Mouse (Mus musculus) left cerebral cortex, adult 2 months (tissue): Measurements from ENCODE around the gene Il11ra1. TPM values are rescaled to one million over a fixed set of nuclear protein-coding genes. Genes with fewer than 3 reads are reported as not detected.

Source experiments
- DNase-seq, 2 experiments: peaks; one replicate each; pipeline ENCODE4 v3.0.0; 2021 to 2022; ENCODE audit warnings: low spot score in 2 of 2, mixed read lengths in 1 of 2; ENCODE audit errors: extremely low spot score in 1 of 2
- H3K27ac ChIP-seq: fragments of 200-600 bp; 2 replicates; pipeline ENCODE4 v1.8.1; 2022
- H3K4me3 ChIP-seq: fragments of 200-600 bp; 2 replicates; pipeline ENCODE4 v1.8.1; 2022
- CTCF ChIP-seq: fragments of 200-600 bp; IDR thresholded peaks from 2 replicates; pipeline ENCODE4 v1.8.1; 2022; ENCODE audit warnings: antibody characterized with exemption, mild to moderate bottlenecking, moderate library complexity
- intact Hi-C: fragments of 180-260 bp; cut with DNase I; formaldehyde crosslinking; loops from one replicate; pipeline ENCODE4 v1.15.1; 2025
- total RNA-seq, 2 experiments: library from RNA; stranded (reverse); gene quantifications; 2 replicates each; pipeline ENCODE4 v1.2.3; 2021

The Il11ra1 gene
- total RNA-seq, 2 experiments from 2014 or later: 43.1 to 47.7 TPM

DNA sequence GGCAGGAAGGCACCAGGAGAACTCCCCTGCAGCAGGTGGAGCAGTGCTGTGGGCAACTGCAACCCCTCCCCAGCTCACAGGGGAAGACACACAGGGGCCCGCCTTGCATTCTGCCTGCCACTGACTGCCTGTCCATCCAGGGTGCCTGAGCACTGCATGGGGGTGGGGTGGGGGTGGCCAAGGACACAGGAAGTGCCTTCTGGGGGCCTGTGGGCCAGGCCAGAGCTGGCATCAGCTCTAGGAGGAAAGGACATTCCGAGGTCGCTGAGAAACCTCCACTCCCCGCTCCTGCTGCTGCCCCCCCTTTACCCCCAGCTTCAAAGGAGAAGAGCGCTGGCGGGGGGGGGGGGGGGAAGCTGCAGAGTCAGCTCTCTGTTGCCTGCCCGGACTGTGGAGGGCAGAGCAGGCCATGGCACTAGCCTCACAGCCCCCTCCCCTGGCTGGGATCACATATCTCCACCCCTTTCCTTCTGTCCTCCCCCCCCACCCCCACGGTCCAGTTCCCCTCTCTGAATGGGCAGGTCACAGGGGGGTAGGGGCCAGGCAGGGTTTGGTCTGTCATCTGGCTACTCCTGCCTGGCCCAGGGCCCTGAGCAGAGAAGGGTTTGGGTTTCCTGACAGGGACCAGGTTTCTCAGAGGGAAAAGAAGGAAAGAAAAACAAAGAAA is 34.6 kb upstream of the Il11ra1 start:
- intact Hi-C loops: no loop called here
- Histone ChIP-seq H3K27ac (no peak overlapping the region), H3K4me3 (no peak overlapping the region)
- no peak for DNase-seq
- no peak for TF ChIP-seq CTCF

DNA sequence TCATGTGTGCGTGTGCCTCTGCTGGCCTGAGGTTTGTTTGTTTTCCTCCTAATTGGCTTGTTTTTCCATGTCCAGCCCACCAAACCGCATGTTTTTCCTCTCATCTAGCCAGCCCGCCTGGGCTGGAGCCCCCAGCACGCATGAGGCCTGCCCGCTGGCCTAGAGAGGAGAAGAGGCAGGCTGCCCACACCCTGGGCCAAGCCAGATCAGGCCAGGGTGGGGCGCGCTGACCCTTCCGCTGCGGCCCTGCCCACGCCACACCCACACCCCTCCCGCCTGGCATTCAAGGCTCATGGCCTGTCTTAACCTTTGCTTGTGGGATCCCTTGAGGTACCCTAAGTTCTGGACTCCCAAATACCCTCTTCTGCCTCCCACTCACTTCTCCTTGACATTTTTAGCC is 33.1 kb upstream of the Il11ra1 start:
- no peak overlapping the region for H3K4me3 ChIP-seq
- TF ChIP-seq CTCF: no peak
- no peak overlapping the region for H3K27ac ChIP-seq
- intact Hi-C loops: no loop called here
- DNase-seq: no peak

DNA sequence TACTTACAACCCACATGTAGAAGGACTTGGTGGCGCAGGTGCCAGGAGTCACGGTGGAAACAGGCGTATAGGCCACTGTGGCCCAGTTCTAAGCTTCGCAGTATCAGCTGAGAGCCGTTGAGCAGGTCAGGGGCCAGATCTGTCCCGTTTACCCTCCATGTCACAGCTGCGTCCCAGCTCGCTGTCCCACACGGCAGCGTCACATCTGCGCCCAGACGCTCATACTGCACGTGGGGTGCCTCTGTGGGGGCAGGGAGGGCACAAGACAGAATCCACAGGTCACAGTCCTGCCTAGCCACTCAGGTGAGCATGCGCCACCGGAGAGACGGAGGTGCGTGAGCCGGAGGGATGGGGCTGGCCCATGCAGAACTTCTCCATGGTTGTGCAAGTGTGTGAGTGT is 29.0 kb upstream of the Il11ra1 start:
- no peak overlapping the region for H3K27ac ChIP-seq
- DNase-seq: no peak

DNA sequence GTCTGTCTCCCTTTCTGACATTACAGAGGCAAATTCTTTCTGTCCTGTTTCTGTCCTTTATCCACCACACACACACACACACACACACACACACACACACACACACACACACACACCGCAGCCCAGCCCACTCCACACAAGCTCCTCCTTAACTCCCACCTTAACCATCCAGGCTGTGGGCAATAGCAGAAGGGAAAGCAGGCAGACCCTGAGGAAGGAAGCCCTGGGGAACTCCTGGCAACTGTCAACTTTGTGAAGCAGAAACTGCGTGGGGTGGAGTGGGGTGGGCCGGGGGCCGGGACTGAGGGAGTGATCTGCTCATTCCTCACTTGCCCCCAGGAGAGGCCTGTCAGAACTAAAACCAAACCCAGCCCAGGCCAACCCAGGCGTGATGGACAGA is 28.3 kb upstream of the Il11ra1 start:
- no peak for TF ChIP-seq CTCF
- intact Hi-C loops: no loop called here
- DNase-seq: no peak

More for the DNA sequence above, 29.0 kb upstream of the Il11ra1 start:
- intact Hi-C loops: no loop called here
- no peak for TF ChIP-seq CTCF
- no peak overlapping the region for H3K4me3 ChIP-seq

DNA sequence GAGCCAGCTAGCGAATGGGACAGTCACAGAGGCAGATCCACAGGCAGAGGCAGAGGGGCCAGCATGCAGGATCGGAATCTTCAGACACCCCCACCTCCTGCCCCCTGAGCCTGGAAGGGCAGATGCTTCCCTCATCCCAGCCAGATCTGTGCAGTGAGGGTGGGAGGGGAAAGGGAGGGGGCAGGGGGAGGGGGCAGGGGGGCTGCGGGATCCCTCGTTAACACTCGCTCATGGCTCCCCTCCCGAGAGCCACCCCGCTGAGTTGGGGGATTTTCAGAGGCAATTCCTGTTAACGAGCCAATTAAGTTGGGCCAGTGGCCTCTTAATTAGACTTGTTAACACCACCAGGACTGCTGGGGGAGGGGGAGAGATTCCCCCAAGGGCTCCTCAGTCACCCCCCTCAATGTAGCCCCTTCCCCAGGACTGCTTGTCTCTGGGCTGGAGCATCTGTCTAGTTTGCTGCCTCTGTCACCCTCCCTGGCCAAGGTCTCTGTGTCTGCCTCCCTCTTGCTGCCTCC is 27.8 kb upstream of the Il11ra1 start:
- no peak for TF ChIP-seq CTCF
- intact Hi-C loops: no loop called here
- no peak for DNase-seq
- Histone ChIP-seq H3K4me3 (no peak overlapping the region), H3K27ac (no peak overlapping the region)

More for the DNA sequence above, 28.3 kb upstream of the Il11ra1 start:
- Histone ChIP-seq H3K4me3 (no peak overlapping the region), H3K27ac (no peak overlapping the region)

DNA sequence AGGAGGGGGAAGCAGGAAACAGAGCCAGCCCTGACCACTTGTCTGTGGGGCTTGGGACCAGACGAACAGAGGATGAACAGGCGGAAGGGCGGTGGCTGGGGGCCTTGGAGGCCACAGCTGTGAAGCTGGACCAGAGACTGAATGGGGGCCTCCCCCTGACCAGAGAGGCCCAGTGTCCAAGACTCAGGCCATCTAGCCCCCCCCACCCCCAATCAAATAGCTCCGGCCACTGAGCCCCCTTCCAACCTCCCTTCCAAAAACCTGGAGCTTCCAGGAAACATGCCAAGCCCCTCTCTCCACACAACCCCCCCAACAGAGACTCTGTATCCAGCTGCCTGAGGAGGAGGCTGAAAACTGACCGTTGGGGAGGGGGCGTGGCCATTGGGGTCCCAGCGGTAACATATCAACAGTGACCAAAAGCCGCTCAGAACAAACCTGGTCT is 27.2 kb upstream of the Il11ra1 start:
- Histone ChIP-seq H3K27ac (no peak overlapping the region), H3K4me3 (no peak overlapping the region)
- intact Hi-C loops: no loop called here
- no peak for TF ChIP-seq CTCF
- DNase-seq: no peak

DNA sequence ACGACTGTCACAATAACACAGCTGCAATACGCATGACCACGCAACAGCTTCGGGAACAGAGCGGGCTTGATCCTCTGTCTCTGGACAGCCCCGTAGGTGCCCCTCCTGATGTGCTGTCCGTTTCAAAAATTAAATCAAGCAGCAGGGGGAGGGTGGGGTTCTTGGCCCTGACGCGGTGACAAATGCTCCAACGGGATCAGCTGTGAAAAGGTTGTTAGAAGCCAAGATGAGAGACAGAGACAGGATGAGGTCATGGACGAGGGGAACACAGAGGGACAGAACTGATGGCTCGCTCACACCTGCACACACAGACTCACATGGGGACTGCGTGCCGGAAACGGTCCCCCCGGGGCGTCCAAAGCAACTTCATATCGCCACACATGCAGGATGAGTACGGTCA is 26.6 kb upstream of the Il11ra1 start:
- Histone ChIP-seq H3K4me3 (no peak overlapping the region), H3K27ac (no peak overlapping the region)
- no peak for DNase-seq
- no peak for TF ChIP-seq CTCF
- intact Hi-C loops: no loop called here

DNA sequence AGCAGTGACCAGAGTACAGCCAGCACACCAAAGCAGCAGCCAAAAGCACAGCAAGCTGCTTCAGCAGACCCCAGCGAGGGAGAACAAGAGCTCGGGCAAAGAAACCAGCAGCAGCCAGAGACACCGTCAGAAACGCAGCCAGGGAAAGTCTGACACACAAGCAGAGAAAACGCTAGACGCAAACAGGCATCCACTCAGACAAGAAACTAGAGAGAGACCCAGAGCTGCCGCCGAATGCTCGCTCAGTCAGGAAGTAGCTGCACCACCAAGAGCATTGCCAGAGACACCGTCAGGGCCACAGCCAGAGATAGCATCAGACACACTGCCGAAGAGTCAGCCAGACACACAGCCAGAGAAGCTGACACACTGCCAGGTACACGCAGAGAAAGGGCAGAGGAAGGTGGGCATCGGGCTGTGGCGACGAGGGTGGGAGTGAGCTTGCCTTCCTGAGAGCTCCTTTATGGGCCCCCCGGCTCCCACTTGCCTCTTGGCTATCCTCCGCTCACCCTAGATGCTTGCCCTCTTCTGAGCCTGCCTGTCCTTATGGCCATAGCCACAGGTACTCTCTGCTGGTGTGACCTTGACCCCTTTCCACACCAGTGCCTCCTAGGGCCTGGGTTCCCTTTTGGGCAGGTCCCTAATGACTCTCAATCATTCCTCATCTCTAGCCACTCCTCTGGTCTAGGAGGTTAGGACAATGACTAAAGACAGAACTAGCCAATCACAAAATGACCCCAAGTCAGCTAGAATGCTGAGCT is 23.4 kb upstream of the Il11ra1 start:
- no peak for DNase-seq
- TF ChIP-seq CTCF: no peak
- intact Hi-C loops: no loop called here
- H3K4me3 ChIP-seq: no peak overlapping the region
- H3K27ac ChIP-seq: no peak overlapping the region; the same call in 1 of the 2 replicates

DNA sequence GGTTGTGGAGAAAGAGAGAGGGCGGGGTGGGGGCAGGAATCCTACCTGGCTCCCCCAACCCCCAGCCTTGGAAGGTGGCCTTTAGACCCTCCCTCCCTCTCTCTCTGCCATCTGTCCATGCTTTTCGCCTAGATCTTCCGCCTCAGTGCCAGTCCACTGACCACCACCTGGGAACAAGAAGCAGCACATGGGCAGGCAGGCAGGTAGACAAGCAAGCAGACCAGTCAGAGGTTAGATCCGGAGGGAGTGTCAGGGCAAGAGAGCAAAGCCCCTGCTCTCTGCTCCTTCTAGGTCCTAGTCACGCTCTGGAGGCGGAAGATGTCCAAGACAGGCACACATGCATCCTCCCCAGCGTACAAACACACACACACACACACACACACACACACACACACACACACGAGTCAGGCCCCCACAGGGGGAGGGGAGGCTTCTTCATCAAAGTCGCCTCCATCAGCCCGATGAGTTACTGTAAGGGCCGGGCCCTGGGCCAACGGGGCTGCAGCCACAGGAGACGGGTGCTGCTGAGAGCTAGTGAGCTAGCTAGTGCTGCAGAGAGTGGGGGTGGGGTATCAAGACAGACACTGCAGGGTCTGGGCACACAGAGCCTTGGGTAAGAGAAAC is 22.7 kb upstream of the Il11ra1 start:
- no peak overlapping the region for H3K4me3 ChIP-seq
- TF ChIP-seq CTCF: no peak
- intact Hi-C loops: no loop called here
- H3K27ac ChIP-seq: no peak overlapping the region
- DNase-seq: no peak

DNA sequence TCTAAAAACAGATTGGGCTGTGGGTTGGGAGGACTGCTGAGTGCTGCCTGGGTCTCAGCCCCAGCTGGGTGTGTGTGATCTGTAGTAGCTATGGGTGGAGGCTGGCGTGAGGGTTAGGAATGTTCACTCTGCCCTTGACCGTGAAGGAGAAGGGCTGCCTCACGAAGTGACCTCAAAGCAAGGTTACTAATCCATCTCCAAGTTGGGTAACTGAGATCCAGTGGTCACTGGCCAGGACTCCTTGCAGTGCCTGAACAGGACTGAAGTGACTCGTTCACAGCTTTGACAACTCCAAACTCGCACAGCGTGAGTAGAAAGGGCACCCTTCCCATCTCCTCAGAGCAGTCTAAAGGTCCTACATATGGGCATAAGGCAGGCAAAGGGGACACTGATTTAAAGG is 20.9 kb upstream of the Il11ra1 start:
- TF ChIP-seq CTCF: no peak
- DNase-seq: no peak
- H3K27ac ChIP-seq: no peak overlapping the region
- intact Hi-C loops: no loop called here
- no peak overlapping the region for H3K4me3 ChIP-seq

DNA sequence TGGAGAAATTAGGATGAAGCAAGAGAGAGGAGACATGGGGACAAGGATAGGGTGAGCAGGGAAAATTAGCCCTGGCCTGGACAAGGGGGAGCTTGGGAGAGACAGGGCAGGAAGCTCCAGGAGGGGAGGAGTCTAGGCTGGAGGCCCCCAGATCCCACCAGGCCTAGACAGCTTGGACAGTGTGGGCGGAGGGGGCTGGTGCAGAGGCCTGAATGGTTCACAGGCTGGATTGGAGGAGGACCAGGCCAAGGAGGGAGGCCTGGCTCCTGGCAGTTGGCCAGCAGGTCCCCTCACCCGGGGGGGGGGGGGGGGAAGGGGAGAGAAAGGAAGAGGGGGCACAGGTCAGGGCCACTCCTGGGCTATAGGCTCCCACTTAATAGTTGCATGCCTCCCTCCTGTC is 20.5 kb upstream of the Il11ra1 start:
- TF ChIP-seq CTCF: no peak
- intact Hi-C loops: no loop called here
- Histone ChIP-seq H3K27ac (no peak overlapping the region), H3K4me3 (no peak overlapping the region)
- DNase-seq: no peak

DNA sequence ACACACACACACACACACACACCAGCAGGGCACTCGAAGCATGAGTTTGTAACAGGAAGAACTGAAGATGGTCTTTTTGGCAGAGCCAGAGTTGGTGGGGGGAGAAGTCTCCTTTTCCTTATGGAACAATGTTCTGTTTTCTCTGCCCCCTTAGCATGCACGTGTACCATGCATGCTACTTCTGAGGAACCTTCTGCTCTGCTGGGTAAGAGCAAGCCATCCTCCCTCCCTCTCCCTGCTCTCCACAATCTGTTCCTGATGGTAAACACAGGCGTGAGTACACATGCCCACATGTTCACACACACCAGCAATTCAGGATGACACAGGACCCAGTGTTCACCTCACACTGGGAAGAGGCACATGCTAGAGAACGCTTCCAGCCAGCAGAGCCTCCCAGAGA is 18.6 kb upstream of the Il11ra1 start:
- intact Hi-C loops: no loop called here
- no peak for TF ChIP-seq CTCF
- no peak for DNase-seq
- Histone ChIP-seq H3K27ac (no peak overlapping the region), H3K4me3 (no peak overlapping the region)
